Mouse (Mus musculus) CH12.LX (cell line): ENCODE measurements around the gene Zfhx3. TPM values are rescaled to one million over a fixed set of nuclear protein-coding genes. Genes with fewer than 3 reads are reported as not detected.

Experiments used
- DNase-seq: peaks from one replicate; pipeline ENCODE4 v3.0.0-alpha.2; 2013; ENCODE audit errors: extremely low read depth
- H3K27ac ChIP-seq: 2 replicates; pipeline ENCODE4 v1.5.1; 2012; ENCODE audit warnings: low read depth, mild to moderate bottlenecking, control low read depth, moderate library complexity; ENCODE audit not compliant: insufficient read depth
- H3K27me3 ChIP-seq: replicated peaks from 2 replicates; pipeline ENCODE3; 2012; ENCODE audit warnings: inconsistent platforms
- H3K36me3 ChIP-seq, 2 experiments: replicated peaks in 1 of 2; 2 replicates each; pipeline versions ENCODE3 to v1.6.1; 2012; ENCODE audit warnings: inconsistent platforms in 1 of 2, low read length in 1 of 2, mild to moderate bottlenecking in 1 of 2, mixed read lengths in 1 of 2, moderate library complexity in 1 of 2; ENCODE audit not compliant: control insufficient read depth in 1 of 2, insufficient read depth in 1 of 2
- H3K4me1 ChIP-seq, 2 experiments: 2 replicates each; pipeline ENCODE4 v1.6.1; 2012; ENCODE audit warnings: inconsistent platforms in 1 of 2, moderate library complexity in 1 of 2; ENCODE audit not compliant: insufficient read depth in 2 of 2, control insufficient read depth in 1 of 2
- H3K4me2 ChIP-seq: 2 replicates; pipeline ENCODE4 v1.6.1; 2012; ENCODE audit warnings: low read depth, mild to moderate bottlenecking, control low read depth; ENCODE audit not compliant: poor library complexity, insufficient read depth, severe bottlenecking
- H3K4me3 ChIP-seq, 3 experiments: fragments of 150-350 bp in 1 of 3; sonication (generic) in 1 of 3; replicated peaks in 1 of 3; 2 replicates each; pipeline versions ENCODE3 to v1.5.1; 2011 to 2012; ENCODE audit warnings: low read depth in 2 of 3, low read length in 2 of 3, mild to moderate bottlenecking in 2 of 3, moderate library complexity in 2 of 3, control low read depth in 1 of 3, improper control_type of control experiment in 1 of 3, inconsistent platforms in 1 of 3, mixed read lengths in 1 of 3; ENCODE audit not compliant: poor library complexity in 1 of 3
- H3K79me2 ChIP-seq: replicated peaks from 2 replicates; pipeline ENCODE4 v1.6.1; 2012; ENCODE audit warnings: mild to moderate bottlenecking, moderate library complexity; ENCODE audit not compliant: control insufficient read depth, poor library complexity, insufficient read depth, severe bottlenecking; ENCODE audit errors: extremely low read depth
- H3K9ac ChIP-seq: 2 replicates; pipeline ENCODE4 v1.6.1; 2012; ENCODE audit warnings: low read depth, mild to moderate bottlenecking, control low read depth, moderate library complexity; ENCODE audit not compliant: insufficient read depth
- H3K9me3 ChIP-seq: replicated peaks from 2 replicates; pipeline ENCODE3; 2012; ENCODE audit warnings: low read length, inconsistent platforms, mixed read lengths
- E2F4 ChIP-seq: IDR thresholded peaks from 2 replicates; pipeline ENCODE4 v1.6.1; 2011; ENCODE audit warnings: low read depth, low read length, improper control_type of control experiment; ENCODE audit not compliant: insufficient replicate concordance
- ETS1 ChIP-seq: conservative IDR thresholded peaks from 2 replicates; pipeline ENCODE4 v1.6.1; 2012; ENCODE audit warnings: low read depth, mild to moderate bottlenecking, inconsistent platforms, low read length, improper control_type of control experiment, moderate library complexity
- GABPA ChIP-seq: IDR thresholded peaks from 2 replicates; pipeline ENCODE4 v1.6.1; 2012; ENCODE audit warnings: low read depth, low read length, improper control_type of control experiment, inconsistent platforms; ENCODE audit not compliant: insufficient replicate concordance
- MAFK ChIP-seq: IDR thresholded peaks from 2 replicates; pipeline ENCODE4 v1.6.1; 2011; ENCODE audit warnings: low read length, improper control_type of control experiment; ENCODE audit not compliant: insufficient replicate concordance
- MAX ChIP-seq: IDR thresholded peaks from 2 replicates; pipeline ENCODE4 v1.6.1; 2011; ENCODE audit warnings: low read length, improper control_type of control experiment
- MAZ ChIP-seq: IDR thresholded peaks from 2 replicates; pipeline ENCODE4 v1.6.1; 2012; ENCODE audit warnings: low read depth, mild to moderate bottlenecking, inconsistent platforms, low read length, improper control_type of control experiment, moderate library complexity
- MEF2A ChIP-seq: IDR thresholded peaks from 2 replicates; pipeline ENCODE4 v1.6.1; 2014; ENCODE audit warnings: low read depth, mild to moderate bottlenecking, inconsistent platforms, low read length, improper control_type of control experiment, borderline replicate concordance
- PAX5 ChIP-seq: IDR thresholded peaks from 2 replicates; pipeline ENCODE4 v1.6.1; 2012; ENCODE audit warnings: low read length, inconsistent platforms, mixed read lengths
- POLR2A ChIP-seq: IDR thresholded peaks from 2 replicates; pipeline ENCODE4 v1.6.1; 2011; ENCODE audit warnings: low read depth, mild to moderate bottlenecking, improper control_type of control experiment, low read length
- POLR2AphosphoS2 ChIP-seq: IDR thresholded peaks from 2 replicates; pipeline ENCODE4 v1.6.1; 2011; ENCODE audit warnings: low read depth, low read length, improper control_type of control experiment
- RAD21 ChIP-seq: IDR thresholded peaks from 2 replicates; pipeline ENCODE4 v1.6.1; 2011; ENCODE audit warnings: low read depth, mild to moderate bottlenecking, low read length, improper control_type of control experiment, moderate library complexity
- SIN3A ChIP-seq: IDR thresholded peaks from 2 replicates; pipeline ENCODE4 v1.6.1; 2012; ENCODE audit warnings: low read length, improper control_type of control experiment, inconsistent platforms
- TBP ChIP-seq: conservative IDR thresholded peaks from 2 replicates; pipeline ENCODE4 v1.6.1; 2011; ENCODE audit warnings: low read depth, low read length, improper control_type of control experiment
- TCF12 ChIP-seq: IDR thresholded peaks from 2 replicates; pipeline ENCODE4 v1.6.1; 2014; ENCODE audit warnings: low read depth, mild to moderate bottlenecking, inconsistent platforms, low read length, improper control_type of control experiment
- USF2 ChIP-seq: conservative IDR thresholded peaks from 2 replicates; pipeline ENCODE4 v1.6.1; 2011; ENCODE audit warnings: low read depth, low read length, improper control_type of control experiment
- dilution Hi-C: fragments of 300-500 bp; cut with MboI; formaldehyde crosslinking; loops from 2 replicates; pipeline ENCODE4 v1.14.3; 2020; ENCODE audit warnings: low sequenced_read_pairs; ENCODE audit not compliant: extremely low pct_unique_long_range_greater_than_20kb, extremely low pct_ligation_motif_present
- in situ Hi-C: fragments of 300-500 bp; cut with MboI; formaldehyde crosslinking; loops from 3 replicates; pipeline ENCODE4 v1.14.3; 2019; ENCODE audit warnings: low sequenced_read_pairs, low pct_ligation_motif_present, low pct_unique_long_range_greater_than_20kb, mixed read lengths
- polyA plus RNA-seq: library from polyadenylated mRNA; unstranded; fragments of >175 nt; gene quantifications from 2 replicates; pipeline ENCODE4 v1.2.1, GENCODE M21; 2012; ENCODE audit warnings: low read depth; ENCODE audit not compliant: insufficient read length
- total RNA-seq, 2 experiments: library from RNA; depleted of rRNA; stranded (reverse); fragments of 300-350 nt in 1 of 2; fragments of >200 nt in 1 of 2; gene quantifications; 2 replicates each; pipeline ENCODE4 v1.2.3; 2012 to 2014

Gene Zfhx3
- total and polyA plus RNA-seq, 3 experiments = 0.05 to 0.76 (median 0.68) TPM

DNA sequence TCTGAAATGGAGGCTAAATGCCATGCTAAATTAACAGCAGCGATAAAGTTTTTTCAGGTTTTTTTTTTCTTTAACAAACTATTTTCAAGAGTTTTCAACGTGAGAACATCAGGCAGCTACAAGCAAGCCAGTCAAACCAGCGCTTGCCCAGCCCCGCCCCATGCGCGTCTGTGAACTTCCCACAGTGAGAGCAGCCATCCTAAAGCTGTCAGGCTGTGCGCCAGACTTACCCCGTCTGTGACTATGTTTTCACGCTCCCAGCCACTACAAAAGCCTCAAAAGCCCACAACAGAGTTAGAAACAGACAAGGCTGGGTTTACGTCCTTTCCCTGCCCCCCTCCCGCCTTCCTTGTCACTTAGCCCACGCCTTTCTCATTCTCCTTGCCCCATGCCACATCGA lies 989.4 kb downstream of the Zfhx3 start:
- Histone ChIP-seq H3K4me2 (no peak overlapping the region), H3K27me3 (no peaks in the 10 kb centered on the region), H3K4me3 (no peak overlapping the region), H3K79me2 (no peaks in the 10 kb centered on the region), H3K9ac (no peak overlapping the region), H3K4me1 (peaks cover 0 to 16% of the 10 kb centered on the region in 2 experiments; a peak in 1 of 4 replicates), H3K9me3 (no peaks in the 10 kb centered on the region), H3K27ac (no peak overlapping the region), H3K36me3 (peaks cover 0 to 7% of the 10 kb centered on the region in 2 experiments)
- TF ChIP-seq USF2 = no peak
- TF ChIP-seq TBP = no peak
- TF ChIP-seq GABPA = no peak
- TF ChIP-seq POLR2AphosphoS2 = no peak
- no peak for TF ChIP-seq ETS1
- no peak for TF ChIP-seq TCF12
- TF ChIP-seq POLR2A = no peak
- no peak for TF ChIP-seq E2F4
- TF ChIP-seq MAFK = no peak
- TF ChIP-seq MAX = no peak
- TF ChIP-seq SIN3A = no peak
- in situ Hi-C loops = no loop called here
- DNase-seq = no peak
- dilution Hi-C loops = no loop called here

DNA sequence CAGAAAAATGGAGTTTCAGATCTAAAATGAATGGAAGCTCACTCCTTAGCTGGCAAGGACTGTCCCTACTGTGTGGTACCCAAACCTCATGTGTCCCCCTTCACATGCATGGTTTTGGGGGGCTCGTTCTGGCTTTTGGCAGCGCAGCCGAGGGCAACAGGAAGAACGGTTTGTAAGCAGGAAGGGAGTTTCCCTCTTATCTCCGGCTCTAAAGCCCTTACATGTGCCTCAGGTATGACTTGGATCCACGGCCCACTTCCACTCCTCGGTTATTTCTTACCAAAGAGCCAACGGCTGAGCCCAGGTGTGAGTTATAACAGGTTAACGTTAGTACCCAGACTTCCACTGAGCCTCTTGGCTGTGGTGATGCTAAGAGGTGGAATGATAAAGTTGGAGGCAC lies 990.3 kb downstream of the Zfhx3 start:
- no peaks in the 10 kb centered on the region for H3K27me3 ChIP-seq

More for the DNA sequence above, 990.3 kb downstream of the Zfhx3 start:
- Histone ChIP-seq H3K4me3 (no peak overlapping the region), H3K27ac (no peak overlapping the region), H3K9me3 (no peaks in the 10 kb centered on the region), H3K36me3 (peaks cover 0 to 7% of the 10 kb centered on the region in 2 experiments), H3K4me2 (no peak overlapping the region), H3K4me1 (peaks cover 0 to 24% of the 10 kb centered on the region in 2 experiments; a peak in 2 of 4 replicates), H3K9ac (no peak overlapping the region), H3K79me2 (no peaks in the 10 kb centered on the region)
- in situ Hi-C loops (no loop called here), dilution Hi-C loops (no loop called here)
- no peak for TF ChIP-seq MAZ
- TF ChIP-seq PAX5 = no peak
- no peak for TF ChIP-seq MEF2A
- no peak for TF ChIP-seq TBP
- TF ChIP-seq ETS1 = no peak
- no peak for TF ChIP-seq RAD21
- no peak for TF ChIP-seq USF2
- no peak for DNase-seq
